Mouse (Mus musculus) erythroblast, embryonic 14.5 days (primary cell): ENCODE measurements around the gene Phc3.

Experiments used
- GATA1 ChIP-seq: IDR thresholded peaks from 2 replicates; pipeline ENCODE4 v1.6.1; 2012; ENCODE audit warnings: low read length, inconsistent platforms, mixed read lengths
- TAL1 ChIP-seq: IDR thresholded peaks from 3 replicates; pipeline ENCODE4 v1.6.1; 2012; ENCODE audit warnings: low read length, inconsistent platforms, mixed read lengths

- TF ChIP-seq GATA1 (no peak), TAL1 (no peak)
Observed at GRCm38 (mm10) chr3:30995899-30996687, 26.9 kb upstream of the Phc3 start.
